Mouse (Mus musculus) left cerebral cortex, adult 8-10 months (tissue): ENCODE data around the gene B4galnt1. TPM values are rescaled to one million over a fixed set of nuclear protein-coding genes. Genes with fewer than 3 reads are reported as not detected.
"Not testable (repeated sequence)": the region's sequence is repeated elsewhere in the genome, so short reads cannot be mapped to it uniquely, and the experiment has no call there.

Source experiments
- DNase-seq, 2 experiments: peaks; one replicate each; pipeline ENCODE4 v3.0.0; 2022; ENCODE audit warnings: low spot score in 2 of 2
- total RNA-seq, 4 experiments: library from RNA; stranded (reverse); gene quantifications; 2 replicates each; pipeline ENCODE4 v1.2.4; 2022

Gene B4galnt1
- total RNA-seq, 4 experiments from 2014 or later = 105 to 118 (median 112) TPM

DNA sequence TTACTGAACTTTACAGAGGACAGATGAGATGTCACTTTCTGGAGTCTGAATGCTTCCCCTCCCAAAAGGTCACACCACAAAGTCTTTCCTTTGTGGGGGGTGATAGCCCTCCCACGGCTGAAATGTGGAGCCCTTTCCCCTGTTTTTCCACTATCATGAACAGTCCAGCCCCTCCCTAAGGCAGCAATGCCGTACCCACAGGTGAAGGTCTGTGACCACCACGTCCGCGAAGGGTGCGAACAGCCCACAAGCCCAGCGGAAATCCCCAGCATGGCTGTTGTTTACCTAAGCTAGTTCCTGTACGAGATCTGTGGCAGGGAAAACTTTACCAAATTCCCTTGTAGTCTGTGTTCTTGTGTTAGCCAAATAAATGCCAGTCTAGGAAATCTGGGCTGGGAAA, 23.5 kb upstream of the B4galnt1 start:
- no peak for DNase-seq

DNA sequence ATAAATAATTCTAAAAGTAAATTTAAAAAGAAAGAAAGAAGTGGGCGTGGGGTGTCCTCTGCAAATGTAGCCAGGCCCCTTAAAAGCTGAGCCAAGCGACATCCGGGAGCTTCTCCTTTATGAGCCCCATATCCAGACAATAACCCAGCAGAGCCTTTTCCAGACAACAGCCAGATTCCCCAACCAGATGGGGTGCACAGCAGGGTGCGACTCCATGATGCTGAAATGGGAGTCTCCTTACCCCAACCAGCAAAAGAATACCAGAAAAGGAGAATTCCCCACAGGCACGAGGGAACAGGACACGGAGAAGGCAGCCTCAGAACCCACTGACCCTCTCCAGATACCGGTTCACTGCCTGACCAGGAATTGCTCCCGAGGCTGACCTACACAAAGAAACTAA, 21.8 kb upstream of the B4galnt1 start:
- DNase-seq = no peak

DNA sequence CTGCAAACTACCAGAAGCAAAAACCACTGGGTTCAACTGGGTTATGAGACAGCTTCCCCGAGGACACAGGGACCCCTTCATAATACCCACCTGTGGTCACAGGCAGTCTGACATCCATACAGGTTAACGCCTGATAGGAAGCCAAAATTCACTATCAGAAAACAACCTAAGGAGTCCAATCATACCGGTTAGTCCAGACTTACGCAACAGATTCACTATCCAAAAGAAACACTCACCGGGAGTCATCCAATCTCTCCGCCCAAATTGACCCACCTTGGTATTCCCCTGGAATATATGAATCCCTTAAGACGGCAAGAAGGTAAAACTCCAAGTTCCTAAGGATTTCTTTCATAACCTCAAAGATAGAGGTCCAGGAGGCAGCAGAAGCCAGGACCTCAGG, 20.5 kb upstream of the B4galnt1 start:
- no peak for DNase-seq

DNA sequence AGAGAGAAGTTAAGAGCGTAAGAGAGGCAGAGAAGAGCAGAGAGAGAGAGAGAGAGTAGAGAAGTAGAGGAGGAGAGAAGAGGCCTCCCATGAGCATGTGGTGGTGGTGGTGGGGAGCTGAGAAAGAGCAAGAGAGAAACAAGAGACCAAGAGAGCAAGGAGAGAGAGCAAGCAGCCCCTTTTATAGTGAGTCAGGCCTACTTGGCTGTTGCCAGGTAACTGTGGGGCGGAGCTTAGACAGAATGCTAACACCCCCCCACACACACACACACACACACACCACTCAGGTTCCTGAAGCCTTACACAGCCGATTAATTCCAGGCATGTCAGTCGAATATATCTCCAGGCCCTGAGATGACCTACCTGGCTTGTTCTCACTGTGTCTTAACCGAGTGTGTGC, 19.7 kb upstream of the B4galnt1 start:
- no peak for DNase-seq

DNA sequence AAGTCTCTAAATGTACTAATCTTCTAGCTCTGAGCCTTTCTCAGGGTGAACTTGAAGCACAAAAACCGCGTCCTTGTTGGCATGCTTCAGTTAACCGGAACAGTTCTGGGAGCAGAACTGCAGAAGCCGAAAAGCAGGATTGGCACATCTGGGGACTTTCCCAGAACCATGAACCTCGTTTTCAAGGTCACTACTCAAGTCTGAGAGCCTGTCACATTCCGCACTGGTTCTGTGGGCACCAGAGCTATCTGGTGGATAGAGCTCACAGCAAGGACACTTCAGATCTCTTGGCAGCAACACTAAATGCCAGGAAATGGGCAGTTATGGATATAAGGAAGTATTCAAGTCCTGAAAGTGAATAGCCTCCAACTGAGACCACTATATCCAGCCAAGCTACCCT, 17.9 kb upstream of the B4galnt1 start:
- DNase-seq = no peak

DNA sequence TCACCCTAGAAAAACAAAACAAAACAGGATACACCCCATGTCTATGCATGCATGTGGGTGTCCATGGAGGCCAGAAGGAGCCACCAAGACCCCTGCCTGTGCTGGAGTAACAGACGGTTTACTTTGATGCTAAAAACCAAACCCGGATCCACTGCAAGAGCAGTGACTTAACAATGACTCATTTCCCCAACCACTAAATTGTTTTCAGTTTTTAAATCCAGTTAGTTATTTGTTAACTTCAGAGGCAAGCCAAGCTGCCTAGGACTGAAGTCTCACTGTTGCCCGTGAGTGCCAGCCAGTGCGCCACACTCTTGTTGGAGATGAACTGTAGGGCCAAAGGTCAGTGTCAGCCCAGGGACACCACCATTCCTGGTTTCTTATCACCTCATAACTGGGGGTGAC, 14.6 kb upstream of the B4galnt1 start:
- DNase-seq = no peak

DNA sequence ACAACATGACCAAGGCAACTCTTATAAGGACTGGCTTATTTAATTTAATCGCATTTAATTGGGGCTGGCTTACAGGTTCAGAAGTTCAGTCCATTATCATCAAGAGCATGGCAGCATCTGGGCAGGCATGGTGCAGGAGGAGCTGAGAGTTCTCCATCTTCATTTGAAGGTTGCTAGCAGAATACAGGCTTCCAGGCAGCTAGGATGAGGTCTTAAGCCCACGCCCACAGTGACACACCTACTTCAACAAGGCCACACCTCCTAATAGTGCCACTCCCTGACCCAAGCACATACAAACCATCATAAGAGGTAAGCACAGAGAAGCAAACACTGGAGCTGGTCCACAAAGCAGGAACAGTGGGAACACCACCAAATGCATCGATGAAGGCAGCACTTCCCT, 13.8 kb upstream of the B4galnt1 start:
- not testable (repeated sequence) for DNase-seq

DNA sequence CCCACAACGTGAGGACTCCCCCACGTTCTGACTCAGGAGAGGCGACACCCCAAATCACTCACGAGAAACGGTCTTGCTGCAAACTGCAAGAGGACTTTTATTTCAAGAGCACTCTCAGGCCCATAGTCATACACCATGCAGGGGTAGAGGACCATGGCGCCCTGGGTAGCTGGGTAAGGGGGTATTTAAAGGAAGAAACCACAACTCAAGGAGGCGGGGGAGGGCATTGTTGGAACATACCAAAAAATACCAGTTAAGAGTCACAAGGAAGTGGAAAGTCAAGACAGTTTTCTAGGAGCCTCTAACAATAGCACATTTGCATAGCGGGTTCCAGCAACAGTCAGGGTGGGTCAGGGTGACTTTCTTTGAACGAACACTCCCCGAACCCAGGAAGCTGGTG, 12.5 kb upstream of the B4galnt1 start:
- not testable (repeated sequence) for DNase-seq

DNA sequence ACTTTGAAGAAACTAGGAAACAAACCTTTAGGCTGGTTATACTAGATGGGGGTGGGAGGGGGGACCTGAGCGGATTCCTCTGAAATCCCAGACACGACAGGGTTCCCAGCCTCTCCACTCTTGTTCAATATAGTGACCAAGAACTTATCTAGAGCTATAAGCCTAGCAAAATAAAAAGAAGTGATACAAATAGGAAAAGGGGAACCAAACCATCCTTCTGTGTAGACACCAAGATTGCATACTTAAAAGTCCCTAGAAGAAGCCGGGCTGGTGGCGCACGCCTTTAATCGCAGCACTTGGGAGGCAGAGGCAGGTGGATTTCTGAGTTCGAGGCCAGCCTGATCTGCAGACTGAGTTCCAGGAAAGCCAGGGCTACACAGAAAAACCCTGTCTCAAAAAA, 11.7 kb upstream of the B4galnt1 start:
- DNase-seq = no peak

DNA sequence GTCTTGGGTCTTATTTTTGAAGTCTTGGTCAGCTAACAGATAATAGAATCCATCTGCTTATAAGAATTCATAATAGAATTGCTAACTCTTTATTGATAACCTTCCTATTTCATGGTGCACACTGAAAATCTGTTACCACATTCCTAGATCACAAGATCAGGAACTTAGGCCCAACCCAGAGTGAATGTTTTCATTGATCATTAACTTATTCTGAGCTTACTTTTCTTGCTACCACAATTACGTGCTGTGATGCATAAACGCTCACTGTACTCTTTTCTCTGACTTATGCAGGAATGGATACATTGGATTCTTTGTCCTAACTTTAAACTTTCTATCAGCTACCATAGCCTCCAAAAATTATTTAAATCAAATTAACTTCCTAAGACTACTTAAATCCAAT, 10.8 kb upstream of the B4galnt1 start:
- DNase-seq = no peak

DNA sequence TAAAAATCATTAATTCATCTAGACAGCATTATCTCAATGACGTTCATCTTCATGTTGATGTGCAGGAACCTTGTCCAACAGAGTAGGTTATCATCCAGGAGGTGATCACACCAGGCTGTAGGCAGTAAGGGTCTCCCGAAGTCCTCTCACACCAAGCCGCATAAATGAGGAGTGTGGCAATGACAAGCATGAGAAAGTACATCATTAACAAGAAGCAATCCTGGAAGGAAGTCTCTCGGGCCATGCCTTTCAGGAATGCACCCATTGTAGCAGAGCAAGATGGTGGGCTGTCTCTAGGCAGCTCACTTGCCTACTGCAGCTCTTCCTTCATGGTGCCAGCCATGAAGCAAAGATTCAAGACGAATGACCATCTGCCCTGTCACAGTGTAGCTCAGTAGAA, 10.4 kb upstream of the B4galnt1 start:
- DNase-seq = no peak

DNA sequence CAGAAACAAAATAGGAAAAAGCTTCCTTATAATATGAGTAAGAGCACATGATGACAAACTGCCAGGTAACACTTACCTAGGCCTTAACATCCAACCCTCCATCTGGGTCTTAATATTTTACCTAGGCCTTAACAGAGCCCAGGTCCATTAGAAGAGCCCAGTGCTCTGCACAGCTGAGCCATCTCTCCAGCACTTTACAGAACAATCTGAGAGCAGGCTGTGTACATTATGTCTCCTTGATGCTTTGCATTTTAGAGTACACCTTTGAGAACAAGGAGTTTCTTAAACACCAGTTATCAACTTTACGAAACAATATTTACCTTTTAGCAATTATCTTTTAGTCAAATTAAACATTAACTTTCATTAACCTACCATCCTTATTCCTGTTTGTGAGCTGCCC, 8.9 kb upstream of the B4galnt1 start:
- no peak for DNase-seq

DNA sequence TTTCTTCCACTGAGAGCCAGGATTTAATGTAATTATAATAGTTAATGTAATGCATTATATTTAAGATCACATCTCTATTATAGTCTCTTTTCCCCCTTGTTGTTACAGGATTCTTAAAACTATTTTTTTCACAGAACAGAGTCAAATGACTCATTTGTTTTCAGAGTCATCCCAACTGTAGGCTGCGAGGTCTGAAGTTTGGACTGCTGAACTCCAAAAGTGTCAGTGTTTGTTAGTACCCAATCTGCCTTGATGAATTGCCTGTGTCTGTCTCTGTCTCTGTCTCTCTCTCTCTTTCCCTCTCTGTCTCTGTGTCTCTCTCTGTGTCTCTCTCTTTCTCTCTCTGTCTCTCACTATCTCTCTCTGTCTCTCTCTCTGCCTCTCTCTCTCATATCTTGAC, 8.5 kb upstream of the B4galnt1 start:
- DNase-seq = no peak

DNA sequence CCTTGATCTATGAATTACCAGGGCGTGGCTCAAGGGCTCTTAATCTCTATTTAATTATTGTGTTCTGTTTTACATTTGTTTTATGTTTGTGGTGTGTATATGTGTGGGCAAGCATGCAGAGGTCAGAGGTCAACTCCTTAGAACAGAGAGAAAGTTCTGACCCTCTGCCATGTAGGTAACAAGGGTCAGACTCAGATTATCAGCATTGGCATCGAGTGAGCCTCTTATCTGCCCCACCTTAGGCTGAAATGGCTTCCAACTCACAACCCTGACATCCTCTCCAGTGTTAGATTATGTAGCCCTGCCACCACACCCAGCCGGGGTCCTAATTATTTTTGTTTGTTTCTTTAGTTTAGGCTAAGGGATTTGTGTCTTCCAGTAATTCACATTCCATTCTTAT, 6.6 kb upstream of the B4galnt1 start:
- no peak for DNase-seq

DNA sequence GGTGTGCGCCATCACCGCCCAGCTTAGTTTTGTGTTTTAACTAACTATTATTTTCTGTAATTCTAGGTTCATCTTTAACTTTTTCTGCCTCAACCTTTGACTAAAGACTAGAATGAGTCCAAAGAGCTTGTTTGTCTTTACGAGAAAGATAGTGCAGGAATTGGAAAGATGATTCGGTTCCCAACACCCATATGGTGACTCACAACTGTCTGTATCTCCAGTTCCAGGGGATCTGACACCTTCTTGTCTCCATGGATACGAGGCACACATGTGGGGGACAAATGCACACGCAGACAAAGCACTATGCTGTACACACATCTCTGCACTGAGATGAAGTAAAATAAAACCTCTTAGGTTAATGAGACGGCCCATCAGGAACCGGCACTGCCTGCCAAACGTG, 4.9 kb upstream of the B4galnt1 start:
- DNase-seq = no peak

DNA sequence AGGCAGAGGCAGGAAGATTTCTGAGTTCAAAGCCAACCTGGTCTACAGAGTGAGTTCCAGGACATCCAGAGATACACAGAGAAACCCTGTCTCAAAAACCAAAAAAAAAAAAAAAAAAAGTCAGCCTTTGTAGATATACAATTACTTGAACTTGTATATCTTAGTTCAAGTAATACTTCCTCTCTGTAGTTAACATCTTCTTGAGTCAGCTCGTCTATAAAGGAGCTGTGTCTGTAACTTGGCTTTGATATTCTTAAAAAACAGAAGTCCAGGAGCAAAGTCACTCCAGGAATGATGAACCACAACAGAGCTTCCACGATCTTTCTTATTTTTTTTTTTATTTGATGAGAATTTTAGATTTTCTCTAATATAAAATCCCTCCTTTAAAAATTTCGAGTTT, 4.3 kb upstream of the B4galnt1 start:
- no peak for DNase-seq

DNA sequence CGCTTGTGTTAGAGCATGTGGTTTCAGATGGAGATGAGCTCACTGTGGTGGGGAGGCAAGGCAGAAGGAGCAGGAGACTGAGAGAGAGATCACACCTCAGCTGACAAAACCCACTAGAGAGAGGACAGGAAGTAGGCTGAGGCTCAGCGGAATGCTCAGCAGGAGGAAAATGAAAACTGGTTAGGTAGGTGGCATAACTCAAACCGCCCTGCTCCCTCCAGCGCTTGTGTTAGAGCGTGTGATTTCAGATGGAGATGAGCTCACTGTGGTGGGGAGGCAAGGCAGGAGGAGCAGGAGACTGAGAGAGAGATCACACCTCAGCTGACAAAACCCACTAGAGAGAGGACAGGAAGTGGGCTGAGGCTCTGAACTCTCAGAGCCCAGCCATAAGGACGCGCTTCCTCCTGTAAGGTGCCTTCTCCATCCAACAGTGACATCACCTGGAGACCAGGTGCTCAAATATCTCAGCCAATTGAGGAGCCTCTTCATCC, 2.2 kb upstream of the B4galnt1 start:
- DNase-seq = not testable (repeated sequence)

DNA sequence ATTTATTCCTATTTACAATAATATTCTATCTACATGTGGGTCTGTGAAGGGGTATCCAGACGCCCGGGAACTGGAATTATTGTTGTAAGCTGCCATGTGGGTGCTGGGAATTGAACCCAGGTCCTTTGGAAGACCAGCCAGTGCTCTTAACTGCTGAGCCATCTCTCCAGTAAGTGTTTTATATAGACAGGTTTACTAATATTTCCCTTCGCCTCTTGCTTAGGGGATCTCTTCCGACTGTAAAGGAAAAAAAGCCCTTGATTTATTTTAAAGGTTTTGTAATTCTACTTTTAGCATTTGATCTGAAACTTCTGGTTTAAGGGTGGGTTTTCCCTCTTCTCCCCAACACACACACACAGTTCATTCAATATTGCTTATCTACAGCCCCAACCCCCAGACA, 835 bp upstream of the B4galnt1 start:
- no peak for DNase-seq

DNA sequence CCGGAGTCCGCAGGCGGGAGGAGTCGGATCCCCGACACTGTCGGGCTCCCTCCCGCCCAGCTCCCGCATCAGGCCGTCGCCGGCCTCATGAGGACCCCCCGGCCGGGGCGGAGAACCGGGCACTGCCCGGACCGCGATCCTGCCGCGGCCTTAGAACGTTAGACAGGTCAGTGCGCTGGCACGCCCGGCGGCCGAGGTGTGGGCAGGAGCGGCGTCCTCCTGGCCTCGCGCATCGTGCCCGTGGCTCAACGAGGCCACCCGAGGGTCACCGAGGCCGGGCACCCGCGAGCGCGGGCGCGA, 279 bp downstream of the B4galnt1 start:
- DNase-seq = no peak

DNA sequence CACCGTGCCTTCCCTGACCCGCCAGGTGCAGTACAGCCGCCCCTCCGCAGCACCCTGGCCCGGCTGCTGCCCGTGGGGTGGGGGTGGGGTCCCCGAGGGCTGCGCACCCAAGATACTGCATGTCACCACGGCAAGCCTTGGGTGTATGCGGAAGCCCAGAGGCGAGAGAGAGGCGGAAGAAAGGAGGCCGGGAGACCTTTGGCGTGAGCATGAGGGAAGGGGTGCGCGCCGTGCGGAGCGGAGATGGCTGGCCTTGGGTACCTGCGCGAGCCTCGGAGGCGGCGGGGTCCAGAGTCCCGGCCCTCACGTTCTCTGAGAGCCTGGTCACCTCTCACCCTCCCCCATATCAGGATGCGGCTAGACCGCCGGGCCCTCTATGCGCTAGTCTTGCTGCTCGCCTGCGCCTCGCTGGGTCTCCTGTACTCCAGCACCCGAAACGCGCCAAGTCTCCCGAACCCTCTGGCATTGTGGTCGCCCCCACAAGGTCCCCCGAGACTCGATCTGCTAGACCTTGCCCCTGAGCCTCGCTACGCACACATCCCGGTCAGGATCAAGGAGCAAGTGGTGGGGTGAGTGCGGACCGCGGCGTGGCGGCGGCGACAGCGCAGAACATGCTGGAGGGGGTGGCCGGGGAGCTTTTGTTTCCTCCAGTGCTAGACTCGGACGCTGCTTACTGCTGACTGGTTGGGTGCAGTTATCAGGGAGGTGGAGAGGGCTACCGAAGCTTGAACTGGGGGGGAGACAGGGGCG, 804 bp downstream of the B4galnt1 start:
- DNase-seq = no peak

DNA sequence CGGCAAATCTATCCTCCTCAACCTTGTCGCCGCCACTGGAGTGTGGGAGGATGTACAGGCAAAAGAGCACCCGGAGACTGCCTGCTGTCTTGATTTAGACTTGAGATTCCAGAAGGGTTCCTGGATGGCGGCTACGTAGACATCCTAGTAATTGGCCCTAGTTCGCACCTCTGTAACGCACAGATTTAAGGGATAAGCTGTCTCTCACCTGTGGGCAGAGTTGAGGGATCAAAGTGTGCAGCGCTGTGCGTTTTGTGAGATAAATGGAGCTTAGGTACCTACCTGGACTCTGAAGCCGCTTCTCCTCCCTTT, 1.3 kb downstream of the B4galnt1 start:
- DNase-seq = no peak

DNA sequence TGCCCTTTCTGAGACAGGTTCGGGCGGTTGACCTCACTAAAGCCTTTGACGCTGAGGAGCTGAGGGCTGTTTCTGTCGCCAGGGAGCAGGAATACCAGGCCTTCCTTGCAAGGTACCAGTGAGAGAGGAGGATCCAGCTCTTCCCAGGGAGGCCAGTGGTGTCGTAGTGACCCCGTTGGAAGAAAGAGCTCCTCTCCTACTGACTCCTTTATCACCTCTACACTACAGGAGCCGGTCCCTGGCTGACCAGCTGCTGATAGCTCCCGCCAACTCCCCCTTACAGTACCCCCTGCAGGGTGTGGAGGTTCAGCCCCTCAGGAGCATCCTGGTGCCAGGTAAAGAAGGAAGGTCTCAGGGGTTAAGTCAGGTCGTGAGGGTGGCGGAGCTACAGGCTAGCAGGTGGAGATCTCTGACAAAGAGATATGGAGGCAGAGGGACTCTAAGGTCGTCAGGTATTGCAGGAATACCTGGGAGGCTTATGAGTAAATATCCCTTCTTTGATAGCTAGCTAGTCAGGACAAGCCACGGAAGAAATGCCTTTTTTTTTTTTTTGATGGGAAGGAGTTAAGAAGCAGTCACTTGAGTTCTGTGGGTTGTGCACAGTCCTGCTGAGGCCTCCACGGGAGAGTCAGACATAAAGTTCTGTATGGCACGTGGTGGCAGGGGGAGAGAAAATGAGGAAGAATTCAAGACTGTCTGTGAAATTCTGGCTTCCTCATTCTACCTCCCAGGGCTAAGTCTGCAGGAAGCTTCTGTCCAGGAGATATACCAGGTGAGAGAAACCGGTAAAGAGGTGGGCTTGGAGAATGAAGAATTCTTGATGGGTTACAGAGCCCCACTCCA, 2.0 kb downstream of the B4galnt1 start:
- DNase-seq = no peak

DNA sequence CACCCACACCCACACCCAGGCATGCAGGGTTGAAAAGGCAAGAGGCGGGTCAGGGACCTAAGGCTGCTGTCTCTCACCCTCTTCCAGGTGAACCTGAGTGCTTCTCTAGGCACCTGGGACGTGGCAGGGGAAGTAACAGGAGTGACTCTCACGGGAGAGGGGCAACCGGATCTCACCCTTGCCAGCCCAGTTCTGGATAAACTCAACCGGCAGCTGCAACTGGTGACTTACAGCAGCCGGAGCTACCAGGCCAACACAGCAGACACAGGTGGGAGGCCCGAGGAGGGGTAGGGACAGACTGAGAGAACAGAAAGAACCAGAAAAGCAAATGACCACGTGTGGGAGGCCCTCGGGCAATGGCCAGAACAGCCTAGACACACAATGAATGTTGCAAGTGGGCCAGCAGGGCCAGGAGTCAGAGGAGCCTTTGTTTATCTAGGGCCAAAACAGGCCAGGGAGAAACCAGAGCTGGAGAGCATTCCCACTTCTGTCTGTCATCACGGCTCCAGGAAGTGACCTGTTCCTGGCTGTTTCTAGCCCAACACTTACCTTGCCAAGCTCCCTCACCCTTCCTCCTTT, 2.7 kb downstream of the B4galnt1 start:
- no peak for DNase-seq
